Mouse (Mus musculus) stomach, embryonic 14.5 days (tissue): ENCODE measurements around the gene Arhgap31. TPM values are rescaled to one million over a fixed set of nuclear protein-coding genes. Genes with fewer than 3 reads are reported as not detected.

Experiments
- ATAC-seq: fragments of 200-750 bp; cut with Nextera tagmentation; 2 replicates; pipeline ENCODE4 v1.8.0; 2017; ENCODE audit warnings: low read depth, moderate TSS enrichment; ENCODE audit not compliant: insufficient number of reproducible peaks, insufficient read depth, low FRiP score
- H3K27ac ChIP-seq: fragments of 300-500 bp; sonication (generic); 2 replicates; pipeline ENCODE4 v1.5.1; 2014; ENCODE audit warnings: mild to moderate bottlenecking, low read length, moderate library complexity, mixed read lengths
- H3K27me3 ChIP-seq: fragments of 300-500 bp; sonication (generic); 2 replicates; pipeline ENCODE4 v1.6.1; 2014; ENCODE audit warnings: low read length, control low read depth, mixed read lengths; ENCODE audit not compliant: control insufficient read depth, insufficient read depth
- H3K36me3 ChIP-seq: fragments of 300-500 bp; sonication (generic); 2 replicates; pipeline ENCODE4 v1.6.1; 2014; ENCODE audit warnings: mild to moderate bottlenecking, control low read depth, low read length, moderate library complexity, mixed read lengths; ENCODE audit not compliant: control insufficient read depth, insufficient read depth
- H3K4me1 ChIP-seq: fragments of 300-500 bp; sonication (generic); 2 replicates; pipeline ENCODE4 v1.6.1; 2014; ENCODE audit warnings: low read length, control low read depth, mixed read lengths; ENCODE audit not compliant: control insufficient read depth, insufficient read depth
- H3K4me2 ChIP-seq: fragments of 300-500 bp; sonication (generic); replicated peaks from 2 replicates; pipeline ENCODE4 v1.6.1; 2014; ENCODE audit warnings: low read depth, low read length, control low read depth
- H3K4me3 ChIP-seq: fragments of 300-500 bp; sonication (generic); 2 replicates; pipeline ENCODE4 v1.5.1; 2014; ENCODE audit warnings: low read depth, low read length, control low read depth
- H3K9ac ChIP-seq: fragments of 300-500 bp; sonication (generic); replicated peaks from 2 replicates; pipeline ENCODE4 v1.6.1; 2014; ENCODE audit warnings: low read depth, mild to moderate bottlenecking, control low read depth, low read length, moderate library complexity, mixed read lengths
- H3K9me3 ChIP-seq: fragments of 300-500 bp; sonication (generic); 2 replicates; pipeline ENCODE4 v1.6.1; 2016; ENCODE audit warnings: low read depth, low read length, control low read depth; ENCODE audit not compliant: control insufficient read depth
- WGBS: fragments of 180-500 bp; shearing (Covaris S2); extraction: QIAGEN DNeasy Blood & Tissue Kit; methylation state at CpG from one replicate; pipeline ENCODE4 v1.1.7; 2014; 5-methylcytosine and 5-hydroxymethylcytosine counted together
- polyA plus RNA-seq: library from polyadenylated mRNA; unstranded; fragments of >200 nt; fragmentation: Nextera tagmentation; extraction: Ambion mirVana; gene quantifications from 2 replicates; pipeline ENCODE4 v1.2.1, GENCODE M21; 2014

Gene Arhgap31
- polyA plus RNA-seq, 1 experiment from 2014 or later, result 14.8 TPM

- no peak overlapping the region for H3K4me3 ChIP-seq
- peak overlapping the region; percentile 21; the same call in 1 of the 2 replicates for H3K27ac ChIP-seq
- no peaks in the 10 kb centered on the region for H3K36me3 ChIP-seq
- H3K4me1 ChIP-seq, result 0 out of 2 replicates have a peak, but pooled peaks cover 5% of the 10 kb centered on the region
- H3K4me2 ChIP-seq, result no peak overlapping the region
- ATAC-seq, result no peak
- 38% methylated on average over 9 of the region's 9 CpGs for WGBS
- no peaks in the 10 kb centered on the region for H3K9me3 ChIP-seq
- H3K9ac ChIP-seq, result no peak overlapping the region
- no peaks in the 10 kb centered on the region for H3K27me3 ChIP-seq
Observed at GRCm38 (mm10) chr16:38701492-38702185, 11.4 kb downstream of the Arhgap31 start.

- Histone ChIP-seq H3K4me3 (no peak overlapping the region), H3K36me3 (no peaks in the 10 kb centered on the region), H3K4me1 (0 out of 2 replicates have a peak, but pooled peaks cover 5% of the 10 kb centered on the region), H3K4me2 (no peak overlapping the region), H3K9ac (no peak overlapping the region), H3K27me3 (no peaks in the 10 kb centered on the region), H3K9me3 (no peaks in the 10 kb centered on the region), H3K27ac (no peak overlapping the region)
- 80% methylated on average over 16 of the region's 16 CpGs for WGBS
- no peak for ATAC-seq
Observed at GRCm38 (mm10) chr16:38700392-38701162, 12.5 kb downstream of the Arhgap31 start.

GRCm38 (mm10) chr16:38697611-38698010 lies 15.5 kb downstream of the Arhgap31 start:
- Histone ChIP-seq H3K9me3 (no peaks in the 10 kb centered on the region), H3K27ac (no peak overlapping the region), H3K4me3 (no peak overlapping the region), H3K27me3 (no peaks in the 10 kb centered on the region), H3K36me3 (no peaks in the 10 kb centered on the region), H3K9ac (no peak overlapping the region), H3K4me1 (0 out of 2 replicates have a peak, but pooled peaks cover 5% of the 10 kb centered on the region), H3K4me2 (no peak overlapping the region)
- WGBS, result 85% methylated on average over 5 of the region's 5 CpGs
- ATAC-seq, result no peak

GRCm38 (mm10) chr16:38695557-38695956 lies 17.5 kb downstream of the Arhgap31 start:
- Histone ChIP-seq H3K27ac (no peak overlapping the region), H3K4me1 (0 out of 2 replicates have a peak, but pooled peaks cover 2% of the 10 kb centered on the region), H3K9ac (no peak overlapping the region), H3K4me2 (no peak overlapping the region), H3K4me3 (no peak overlapping the region), H3K9me3 (no peaks in the 10 kb centered on the region), H3K36me3 (no peaks in the 10 kb centered on the region), H3K27me3 (no peaks in the 10 kb centered on the region)
- WGBS, result 79% methylated on average over 5 of the region's 5 CpGs
- ATAC-seq, result no peak

- Histone ChIP-seq H3K4me3 (no peak overlapping the region), H3K9me3 (no peaks in the 10 kb centered on the region), H3K36me3 (no peaks in the 10 kb centered on the region), H3K27ac (no peak overlapping the region), H3K9ac (no peak overlapping the region), H3K4me2 (no peak overlapping the region), H3K27me3 (no peaks in the 10 kb centered on the region), H3K4me1 (peaks cover 4% of the 10 kb centered on the region)
- no peak for ATAC-seq
- 93% methylated on average over 6 of the region's 6 CpGs for WGBS
Observed at GRCm38 (mm10) chr16:38694906-38695540, 18.1 kb downstream of the Arhgap31 start.

GRCm38 (mm10) chr16:38690501-38690900 lies 22.6 kb downstream of the Arhgap31 start:
- Histone ChIP-seq H3K36me3 (no peaks in the 10 kb centered on the region), H3K27ac (peak overlapping the region; percentile 70; the same call in 1 of the 2 replicates), H3K4me2 (no peak overlapping the region), H3K4me3 (no peak overlapping the region), H3K9ac (no peak overlapping the region), H3K9me3 (no peaks in the 10 kb centered on the region), H3K27me3 (no peaks in the 10 kb centered on the region), H3K4me1 (peaks cover 22% of the 10 kb centered on the region)
- no peak for ATAC-seq
- WGBS, result 81% methylated on average over 5 of the region's 5 CpGs

GRCm38 (mm10) chr16:38689786-38690185 lies 23.3 kb downstream of the Arhgap31 start:
- Histone ChIP-seq H3K27me3 (no peaks in the 10 kb centered on the region), H3K4me1 (peaks cover 22% of the 10 kb centered on the region), H3K36me3 (no peaks in the 10 kb centered on the region), H3K4me2 (no peak overlapping the region; the same call in 1 of the 2 replicates), H3K27ac (peak overlapping the region; percentile 70), H3K4me3 (no peak overlapping the region), H3K9me3 (no peaks in the 10 kb centered on the region), H3K9ac (no peak overlapping the region)
- 40% methylated on average over 10 of the region's 10 CpGs for WGBS
- no peak; the same call in 1 of the 2 replicates for ATAC-seq

- Histone ChIP-seq H3K27me3 (no peaks in the 10 kb centered on the region), H3K4me2 (no peak overlapping the region), H3K27ac (peak overlapping the region; percentile 27; the same call in 1 of the 2 replicates), H3K9ac (no peak overlapping the region), H3K9me3 (no peaks in the 10 kb centered on the region), H3K4me1 (peaks cover 22% of the 10 kb centered on the region), H3K36me3 (no peaks in the 10 kb centered on the region), H3K4me3 (no peak overlapping the region)
- ATAC-seq, result no peak
- 81% methylated on average over 12 of the region's 12 CpGs for WGBS
Observed at GRCm38 (mm10) chr16:38688531-38689264, 24.4 kb downstream of the Arhgap31 start.
